Mouse (Mus musculus): ENCODE measurements around the gene Abcc6. TPM values are rescaled to one million over a fixed set of nuclear protein-coding genes. Genes with fewer than 3 reads are reported as not detected.

Abcc6 gene
- polyA plus RNA-seq, 1 experiment from 2014 or later = 0.05 TPM

GRCm38 (mm10) chr7:46029299-46030144, 580 bp downstream of the Abcc6 start:
- ChIA-PET POLR2A (no interaction called here), CTCF (no interaction called here)
- no peak for TF ChIP-seq CTCF (IDR thresholded peaks at IDR 0.05)
- DNase-seq (ENCODE audit: low read depth, low spot score) (no peak), ATAC-seq (no peak)
- in situ Hi-C loops (cut with MboI; ENCODE audit: low pct_unique_long_range_greater_than_20kb) = no loop called here
- H3K27me3 ChIP-seq = no peaks in the 10 kb centered on the region

- no peak for ATAC-seq
These were observed 1.4 kb downstream of the Abcc6 start for GRCm38 (mm10) chr7:46028681-46029080.

GRCm38 (mm10) chr7:46025436-46025835, 4.7 kb downstream of the Abcc6 start:
- in situ Hi-C loops (cut with MboI; ENCODE audit: low pct_unique_long_range_greater_than_20kb) = no loop called here
- TF ChIP-seq CTCF (IDR thresholded peaks at IDR 0.05) = no peak
- ChIA-PET CTCF (interaction anchor here (1.0 to 1.6 kb wide), 2 partner anchors 9 to 11 kb away, joined by 3 read pairs; no protein-coding TSS in a partner anchor), POLR2A (no interaction called here)
- ATAC-seq (no peak), DNase-seq (ENCODE audit: low read depth, low spot score) (no peak)
- no peaks in the 10 kb centered on the region for H3K27me3 ChIP-seq

More at GRCm38 (mm10) chr7:46028681-46029080, 1.4 kb downstream of the Abcc6 start:
- ChIA-PET CTCF (interaction anchor here (0.7 kb wide), 1 partner anchor 23 kb away, joined by 3 read pairs; no protein-coding TSS in a partner anchor), POLR2A (interaction anchor here (1.1 kb wide), 1 partner anchor 214 kb away, joined by 3 read pairs; the partner anchor contains the start of gene Cyth2)
- no peaks in the 10 kb centered on the region for H3K27me3 ChIP-seq
- no peak for DNase-seq (ENCODE audit: low read depth, low spot score)
- no peak for TF ChIP-seq CTCF (IDR thresholded peaks at IDR 0.05)
- in situ Hi-C loops (cut with MboI; ENCODE audit: low pct_unique_long_range_greater_than_20kb) = no loop called here

- in situ Hi-C loops (cut with MboI; ENCODE audit: low pct_unique_long_range_greater_than_20kb) = loop anchor here (25.0 kb wide), 1 partner anchor 160 kb away; the partner anchor contains the start of gene Kdelr1
- no peak for TF ChIP-seq CTCF (IDR thresholded peaks at IDR 0.05)
- DNase-seq (ENCODE audit: low read depth, low spot score) (no peak), ATAC-seq (no peak)
- CTCF ChIA-PET = interaction anchor here (1.4 kb wide), 1 partner anchor 11 kb away, joined by 4 read pairs; no protein-coding TSS in a partner anchor
- H3K27me3 ChIP-seq = no peaks in the 10 kb centered on the region
- POLR2A ChIA-PET = no interaction called here
These were observed 8.2 kb downstream of the Abcc6 start for GRCm38 (mm10) chr7:46021951-46022350.

GRCm38 (mm10) chr7:46019594-46019993, 10.5 kb downstream of the Abcc6 start:
- TF ChIP-seq CTCF (IDR thresholded peaks at IDR 0.05) = no peak
- ATAC-seq (peak; percentile 20), DNase-seq (ENCODE audit: low read depth, low spot score) (no peak)
- no peaks in the 10 kb centered on the region for H3K27me3 ChIP-seq
- CTCF ChIA-PET = no interaction called here
- in situ Hi-C loops (cut with MboI; ENCODE audit: low pct_unique_long_range_greater_than_20kb) = loop anchor here (25.0 kb wide), 1 partner anchor 157 kb away; the partner anchor contains the start of gene Kdelr1
- POLR2A ChIA-PET = interaction anchor here (0.7 kb wide), 1 partner anchor 1523 kb away, joined by 3 read pairs; the partner anchor contains the start of genes Emc10 and Fam71e1

GRCm38 (mm10) chr7:46013266-46014010, 16.7 kb downstream of the Abcc6 start:
- POLR2A ChIA-PET = interaction anchor here (0.7 kb wide), 1 partner anchor 141 kb away, joined by 3 read pairs; the partner anchor contains the start of gene Kdelr1
- CTCF ChIA-PET = interaction anchor here (1.5 to 1.9 kb wide), 2 partner anchors 13 to 20 kb away, joined by 3 to 4 read pairs; partner anchors contain the start of gene Nomo1
- ATAC-seq = no peak
- no peak for DNase-seq (ENCODE audit: low read depth, low spot score)
- TF ChIP-seq CTCF (IDR thresholded peaks at IDR 0.05) = no peak
- no peaks in the 10 kb centered on the region for H3K27me3 ChIP-seq
- in situ Hi-C loops (cut with MboI; ENCODE audit: low pct_unique_long_range_greater_than_20kb) = loop anchor here (5.0 to 25.0 kb wide), 3 partner anchors 71 to 281 kb away; partner anchors contain the start of gene Kdelr1

- H3K27me3 ChIP-seq = no peaks in the 10 kb centered on the region
- no peak for TF ChIP-seq CTCF (IDR thresholded peaks at IDR 0.05)
- POLR2A ChIA-PET = no interaction called here
- in situ Hi-C loops (cut with MboI; ENCODE audit: low pct_unique_long_range_greater_than_20kb) = loop anchor here (5.0 to 25.0 kb wide), 3 partner anchors 70 to 280 kb away; partner anchors contain the start of gene Kdelr1
- CTCF ChIA-PET = interaction anchor here (1.9 kb wide), 1 partner anchor 21 kb away, joined by 4 read pairs; the partner anchor contains the start of gene Nomo1
- DNase-seq (ENCODE audit: low read depth, low spot score) (no peak), ATAC-seq (no peak)
These were observed 18.0 kb downstream of the Abcc6 start for GRCm38 (mm10) chr7:46012121-46012520.

- DNase-seq (ENCODE audit: low read depth, low spot score) (no peak), ATAC-seq (no peak)
- TF ChIP-seq CTCF (IDR thresholded peaks at IDR 0.05) = peak; percentile 87
- in situ Hi-C loops (cut with MboI; ENCODE audit: low pct_unique_long_range_greater_than_20kb) = loop anchor here (25.0 kb wide), 1 partner anchor 147 kb away; the partner anchor contains the start of gene Kdelr1
- CTCF ChIA-PET = interaction anchor here (0.9 to 1.1 kb wide), 2 partner anchors 68 to 264 kb away, joined by 3 read pairs; no protein-coding TSS in a partner anchor
- peaks cover 6% of the 10 kb centered on the region for H3K27me3 ChIP-seq
- POLR2A ChIA-PET = no interaction called here
These were observed 20.5 kb downstream of the Abcc6 start for GRCm38 (mm10) chr7:46009578-46009977.

GRCm38 (mm10) chr7:46002748-46003147, 27.4 kb downstream of the Abcc6 start:
- DNase-seq (ENCODE audit: low read depth, low spot score) = no peak
- ATAC-seq = no peak
- in situ Hi-C loops (cut with MboI; ENCODE audit: low pct_unique_long_range_greater_than_20kb) = loop anchor here (25.0 kb wide), 1 partner anchor 140 kb away; the partner anchor contains the start of gene Kdelr1
- H3K27me3 ChIP-seq = peaks cover 6% of the 10 kb centered on the region
- CTCF ChIA-PET = interaction anchor here (0.9 to 2.4 kb wide), 4 partner anchors 13 to 67 kb away, joined by 3 to 9 read pairs (median 6); no protein-coding TSS in a partner anchor
- TF ChIP-seq CTCF (IDR thresholded peaks at IDR 0.05) = peak; percentile 78
- POLR2A ChIA-PET = interaction anchor here (0.5 kb wide), 1 partner anchor 215 kb away, joined by 3 read pairs; no protein-coding TSS in a partner anchor

- no peak for DNase-seq (ENCODE audit: low read depth, low spot score)
- H3K27me3 ChIP-seq = peaks cover 6% of the 10 kb centered on the region
- in situ Hi-C loops (cut with MboI; ENCODE audit: low pct_unique_long_range_greater_than_20kb) = loop anchor here (25.0 kb wide), 1 partner anchor 138 kb away; the partner anchor contains the start of gene Kdelr1
- no peak for ATAC-seq
- POLR2A ChIA-PET = interaction anchor here (0.6 kb wide), 1 partner anchor 68 kb away, joined by 3 read pairs; no protein-coding TSS in a partner anchor
- CTCF ChIA-PET = no interaction called here
- no peak for TF ChIP-seq CTCF (IDR thresholded peaks at IDR 0.05)
These were observed 29.5 kb downstream of the Abcc6 start for GRCm38 (mm10) chr7:46000577-46000976.
